Mouse (Mus musculus) stomach, postnatal 0 days (tissue): ENCODE data around the gene Gm17728. TPM values are rescaled to one million over a fixed set of nuclear protein-coding genes. Genes with fewer than 3 reads are reported as not detected.

Experiments used
- ATAC-seq: fragments of 200-750 bp; cut with Nextera tagmentation; 2 replicates; pipeline ENCODE4 v1.8.0; 2017; ENCODE audit not compliant: low FRiP score, low TSS enrichment
- DNase-seq: peaks from one replicate; pipeline ENCODE4 v3.0.0-alpha.2; 2016; ENCODE audit warnings: low spot score
- H3K27ac ChIP-seq: fragments of 300-500 bp; sonication (generic); replicated peaks from 2 replicates; pipeline ENCODE4 v1.5.1; 2014; ENCODE audit warnings: mild to moderate bottlenecking, control low read depth
- H3K27me3 ChIP-seq: fragments of 300-500 bp; sonication (generic); 2 replicates; pipeline ENCODE4 v1.6.1; 2014; ENCODE audit warnings: low read length; ENCODE audit not compliant: control insufficient read depth, insufficient read depth
- H3K36me3 ChIP-seq: fragments of 300-500 bp; sonication (generic); 2 replicates; pipeline ENCODE4 v1.6.1; 2014; ENCODE audit warnings: low read length, mixed read lengths; ENCODE audit not compliant: control insufficient read depth, insufficient read depth
- H3K4me1 ChIP-seq: fragments of 300-500 bp; sonication (generic); replicated peaks from 2 replicates; pipeline ENCODE4 v1.6.1; 2014; ENCODE audit warnings: antibody characterized with exemption; ENCODE audit not compliant: control insufficient read depth, insufficient read depth
- H3K4me2 ChIP-seq: fragments of 300-500 bp; sonication (generic); replicated peaks from 2 replicates; pipeline ENCODE4 v1.6.1; 2014; ENCODE audit warnings: low read depth, mild to moderate bottlenecking, control low read depth, moderate library complexity
- H3K4me3 ChIP-seq: fragments of 300-500 bp; sonication (generic); 2 replicates; pipeline ENCODE4 v1.5.1; 2014; ENCODE audit warnings: low read depth, low read length, control low read depth
- H3K9ac ChIP-seq: fragments of 300-500 bp; sonication (generic); 2 replicates; pipeline ENCODE4 v1.6.1; 2014; ENCODE audit warnings: mild to moderate bottlenecking, low read length, control low read depth, mixed read lengths
- H3K9me3 ChIP-seq: fragments of 300-500 bp; sonication (generic); 2 replicates; pipeline ENCODE4 v1.6.1; 2016; ENCODE audit warnings: low read length; ENCODE audit not compliant: control insufficient read depth
- CTCF ChIP-seq: IDR thresholded peaks from 2 replicates; pipeline ENCODE4 v1.5.1; 2016; ENCODE audit warnings: antibody characterized with exemption, low read depth, mild to moderate bottlenecking, moderate library complexity
- EP300 ChIP-seq: optimal IDR thresholded peaks from 2 replicates; pipeline ENCODE3; 2016; ENCODE audit warnings: antibody characterized with exemption
- WGBS: fragments of 180-500 bp; shearing (Covaris S2); extraction: QIAGEN DNeasy Blood & Tissue Kit; methylation state at CpG from one replicate; pipeline ENCODE4 v1.1.7; 2014; 5-methylcytosine and 5-hydroxymethylcytosine counted together
- polyA plus RNA-seq: library from polyadenylated mRNA; unstranded; fragments of >200 nt; fragmentation: Nextera tagmentation; extraction: Ambion mirVana; gene quantifications from 2 replicates; pipeline ENCODE4 v1.2.1, GENCODE M21; 2015

Gm17728 gene
- polyA plus RNA-seq, 1 experiment from 2014 or later = not detected

- Histone ChIP-seq H3K4me2 (no peak overlapping the region), H3K36me3 (no peaks in the 10 kb centered on the region), H3K27me3 (no peaks in the 10 kb centered on the region), H3K4me1 (no peaks in the 10 kb centered on the region), H3K9ac (no peak overlapping the region), H3K27ac (no peak overlapping the region), H3K4me3 (no peak overlapping the region), H3K9me3 (no peaks in the 10 kb centered on the region)
- DNase-seq = no peak
- no peak for ATAC-seq
- whole genome bisulfite sequencing = 66% methylated on average over 7 of the region's 7 CpGs
- TF ChIP-seq CTCF (peak; percentile 47), EP300 (no peak)
Measured at GRCm38 (mm10) chr17:9428374-9428994, 6.6 kb downstream of the Gm17728 start.

- H3K4me1 ChIP-seq = no peaks in the 10 kb centered on the region
- ATAC-seq = no peak
- WGBS = 82% methylated on average over 4 of the region's 4 CpGs
- H3K36me3 ChIP-seq = no peaks in the 10 kb centered on the region
- H3K9me3 ChIP-seq = no peaks in the 10 kb centered on the region
- no peak for TF ChIP-seq EP300
- TF ChIP-seq CTCF = 0 out of 2 replicates have a peak, but pooled peaks have one; percentile 15
- DNase-seq = no peak
- no peaks in the 10 kb centered on the region for H3K27me3 ChIP-seq
- H3K4me2 ChIP-seq = no peak overlapping the region
- H3K27ac ChIP-seq = no peak overlapping the region
- no peak overlapping the region for H3K4me3 ChIP-seq
- H3K9ac ChIP-seq = no peak overlapping the region
Measured at GRCm38 (mm10) chr17:9439997-9440655, 18.3 kb downstream of the Gm17728 start.

- peak; percentile 53; the same call in 1 of the 2 replicates for ATAC-seq
- Histone ChIP-seq H3K9me3 (no peaks in the 10 kb centered on the region), H3K4me3 (no peak overlapping the region), H3K9ac (no peak overlapping the region), H3K27me3 (no peaks in the 10 kb centered on the region), H3K27ac (no peak overlapping the region), H3K36me3 (no peaks in the 10 kb centered on the region), H3K4me2 (no peak overlapping the region), H3K4me1 (no peaks in the 10 kb centered on the region)
- no peak for TF ChIP-seq CTCF
- no peak for TF ChIP-seq EP300
- 35% methylated on average over 5 of the region's 5 CpGs for WGBS
- DNase-seq = no peak
Measured at GRCm38 (mm10) chr17:9456406-9456805, 34.5 kb downstream of the Gm17728 start.

GRCm38 (mm10) chr17:9460904-9461303 is 39.0 kb downstream of the Gm17728 start:
- no peaks in the 10 kb centered on the region for H3K9me3 ChIP-seq
- ATAC-seq (no peak), DNase-seq (no peak)
- H3K4me3 ChIP-seq = no peak overlapping the region
- H3K4me1 ChIP-seq = no peaks in the 10 kb centered on the region
- H3K4me2 ChIP-seq = no peak overlapping the region
- 73% methylated on average over 2 of the region's 2 CpGs for WGBS
- H3K36me3 ChIP-seq = no peaks in the 10 kb centered on the region
- no peak overlapping the region for H3K27ac ChIP-seq
- no peaks in the 10 kb centered on the region for H3K27me3 ChIP-seq
- no peak for TF ChIP-seq EP300
- no peak for TF ChIP-seq CTCF
- H3K9ac ChIP-seq = no peak overlapping the region

Other genes with a start within 250 kb of the Gm17728 start
- gene Pabpc6, start 247.7 kb downstream of the Gm17728 start, polyA plus RNA-seq = not detected in 2 replicates